Mouse (Mus musculus): Measurements from ENCODE around the gene Foxp3. TPM values are rescaled to one million over a fixed set of nuclear protein-coding genes. Genes with fewer than 3 reads are reported as not detected.
A peak's percentile ranks its signal among the peaks of the same experiment; 100 is the strongest.

The Foxp3 gene
- polyA plus RNA-seq, 1 experiment from 2014 or later: not detected

DNA sequence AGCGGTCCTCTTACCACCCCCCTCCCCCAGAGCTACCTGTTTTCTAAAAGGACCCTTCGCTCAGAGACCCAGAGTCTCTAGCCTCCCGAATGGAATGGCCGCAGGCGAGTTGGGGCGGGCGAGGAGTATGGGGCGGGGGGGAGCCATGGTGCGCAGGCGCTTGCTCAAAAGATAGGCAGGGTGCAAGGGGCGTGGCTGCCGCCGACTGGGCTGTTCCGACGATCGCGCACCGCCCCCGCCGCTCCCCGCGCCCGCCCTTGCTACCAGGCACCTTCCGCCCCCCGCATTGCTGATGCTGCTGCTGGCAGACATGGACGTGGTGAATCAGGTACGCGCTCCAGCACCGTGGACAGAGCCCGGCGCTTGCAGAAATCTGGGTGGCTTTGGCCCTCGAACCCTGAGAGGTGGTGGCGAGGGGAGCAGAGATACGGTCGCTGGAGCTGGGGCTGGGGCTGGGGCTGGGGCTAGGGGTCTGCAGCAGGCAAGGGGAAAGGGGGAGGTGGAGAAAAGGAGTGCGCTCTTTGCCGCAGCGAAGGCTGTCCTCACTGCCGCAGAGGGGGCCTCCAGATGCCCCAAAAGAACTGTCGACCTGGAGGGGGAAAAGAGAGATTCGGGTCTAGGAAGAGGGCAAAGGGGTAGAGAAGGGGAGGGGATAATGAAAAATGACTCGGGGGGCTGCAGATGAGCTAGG, 65.1 kb downstream of the Foxp3 start, which contains the start of gene Syp:
Gene Syp (plus strand): TSS at position 71 of the 691 bp plus-strand sequence.
- H3K27ac ChIP-seq (ENCODE audit: low read depth, low read length): no peak within 1 kb of the TSS
- H3K4me1 ChIP-seq (replicated peaks; ENCODE audit: control insufficient read depth, insufficient read depth, low read length): no peaks in the 10 kb centered on the region
- no peaks in the 10 kb centered on the region for H3K36me3 ChIP-seq (ENCODE audit: control insufficient read depth, insufficient read depth, low read length)
- H3K27me3 ChIP-seq (replicated peaks; ENCODE audit: control insufficient read depth, insufficient read depth, low read length): peaks cover 11% of the 10 kb centered on the region
- no peak within 1 kb of the TSS for H3K9ac ChIP-seq (ENCODE audit: low read depth, low read length)
- peak within 1 kb of the TSS; percentile 33 for H3K4me3 ChIP-seq (ENCODE audit: low read depth, low read length)
- H3K4me2 ChIP-seq: peak within 1 kb of the TSS; percentile 60
- DNase-seq (ENCODE audit: low spot score) (peak; percentile 88), ATAC-seq (replicated peaks; ENCODE audit: low FRiP score) (peak; percentile 90)
- WGBS: 14% methylated on average over 42 of the region's 42 CpGs
- H3K9me3 ChIP-seq (ENCODE audit: control insufficient read depth, low read length): no peaks in the 10 kb centered on the region

DNA sequence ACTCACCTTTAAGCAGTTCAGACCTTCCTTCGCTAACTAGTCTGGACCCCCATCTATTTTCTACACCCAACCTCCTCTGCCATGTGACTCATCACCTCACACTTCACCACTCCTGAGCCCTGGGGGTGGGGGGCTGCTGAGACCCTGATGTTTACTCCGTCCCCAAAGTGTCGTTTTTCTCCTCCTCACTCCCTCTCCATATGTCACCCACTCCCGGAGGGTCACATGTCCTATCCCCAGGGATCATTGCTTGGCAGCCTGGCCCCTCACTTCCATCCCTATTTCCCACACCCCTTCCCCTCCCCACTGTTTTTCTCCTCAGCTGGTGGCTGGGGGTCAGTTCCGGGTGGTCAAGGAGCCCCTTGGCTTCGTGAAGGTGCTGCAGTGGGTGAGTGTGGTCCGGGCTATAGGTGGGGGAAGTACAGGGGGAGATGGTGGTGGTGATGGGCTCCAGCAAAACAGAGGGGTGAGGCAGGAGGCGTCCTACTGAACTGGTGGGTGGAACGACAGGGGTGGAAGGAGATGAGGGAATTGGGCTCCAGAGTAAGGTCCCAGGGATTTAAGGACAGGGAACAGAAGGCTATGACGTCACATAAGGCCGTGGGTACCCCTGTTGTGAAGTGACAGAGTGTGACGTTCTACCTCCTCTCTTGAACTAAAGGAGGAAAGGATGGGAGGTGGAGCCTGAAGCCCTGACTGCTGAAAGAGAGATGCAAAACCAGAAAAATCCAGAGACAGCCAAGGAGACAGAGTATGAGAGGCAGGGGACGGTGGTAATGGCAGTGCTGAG, 66.3 kb downstream of the Foxp3 start:
- Histone ChIP-seq H3K9ac (ENCODE audit: low read depth, low read length) (no peak overlapping the region), H3K27ac (ENCODE audit: low read depth, low read length) (no peak overlapping the region), H3K27me3 (replicated peaks; ENCODE audit: control insufficient read depth, insufficient read depth, low read length) (peaks cover 11% of the 10 kb centered on the region), H3K4me2 (no peak overlapping the region), H3K9me3 (ENCODE audit: control insufficient read depth, low read length) (no peaks in the 10 kb centered on the region), H3K36me3 (ENCODE audit: control insufficient read depth, insufficient read depth, low read length) (no peaks in the 10 kb centered on the region), H3K4me3 (ENCODE audit: low read depth, low read length) (no peak overlapping the region), H3K4me1 (replicated peaks; ENCODE audit: control insufficient read depth, insufficient read depth, low read length) (no peaks in the 10 kb centered on the region)
- DNase-seq (ENCODE audit: low spot score) (no peak), ATAC-seq (replicated peaks; ENCODE audit: low FRiP score) (no peak)
- WGBS: 18% methylated on average over 13 of the region's 13 CpGs

DNA sequence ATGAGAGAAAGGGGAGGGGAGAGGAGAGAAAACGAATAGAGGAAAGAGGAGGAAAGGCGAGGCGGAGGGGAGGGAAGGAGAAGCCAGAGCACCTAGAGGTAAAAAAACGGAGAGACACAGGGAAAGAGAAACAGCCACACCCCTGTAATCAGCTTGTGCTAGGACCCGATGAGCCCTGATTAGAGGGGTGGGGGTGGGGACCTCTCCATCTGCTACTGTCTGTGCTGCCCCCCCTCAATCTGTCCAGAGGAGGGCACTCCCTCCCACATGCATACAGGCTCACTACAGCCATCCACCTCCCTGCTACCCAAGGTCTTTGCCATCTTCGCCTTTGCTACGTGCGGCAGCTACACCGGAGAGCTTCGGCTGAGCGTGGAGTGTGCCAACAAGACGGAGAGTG, 67.3 kb downstream of the Foxp3 start:
- Histone ChIP-seq H3K4me2 (no peak overlapping the region), H3K4me3 (ENCODE audit: low read depth, low read length) (no peak overlapping the region)
- 35% methylated on average over 12 of the region's 12 CpGs for WGBS

More for the DNA sequence above, 67.3 kb downstream of the Foxp3 start:
- Histone ChIP-seq H3K36me3 (ENCODE audit: control insufficient read depth, insufficient read depth, low read length) (no peaks in the 10 kb centered on the region), H3K27ac (ENCODE audit: low read depth, low read length) (no peak overlapping the region), H3K9ac (ENCODE audit: low read depth, low read length) (no peak overlapping the region), H3K4me1 (replicated peaks; ENCODE audit: control insufficient read depth, insufficient read depth, low read length) (no peaks in the 10 kb centered on the region), H3K9me3 (ENCODE audit: control insufficient read depth, low read length) (no peaks in the 10 kb centered on the region), H3K27me3 (replicated peaks; ENCODE audit: control insufficient read depth, insufficient read depth, low read length) (peaks cover 11% of the 10 kb centered on the region)
- DNase-seq (ENCODE audit: low spot score) (no peak), ATAC-seq (replicated peaks; ENCODE audit: low FRiP score) (no peak)

Other genes starting within 250 kb of the Foxp3 start
- gene Usp27x, start 197.8 kb upstream of the Foxp3 start, polyA plus RNA-seq (2014; fragmentation: Nextera tagmentation; extraction: Ambion mirVana): 0.21 and 0.26 TPM in 2 replicates
- 0.49 and 1.4 TPM in 2 replicates for gene Ppp1r3f, start 639 bp downstream of the Foxp3 start, polyA plus RNA-seq (2014; fragmentation: Nextera tagmentation; extraction: Ambion mirVana)
- 32.5 and 35.3 TPM in 2 replicates for gene Ccdc22, start 31.9 kb downstream of the Foxp3 start, polyA plus RNA-seq (2014; fragmentation: Nextera tagmentation; extraction: Ambion mirVana)
- gene Cacna1f, start 33.4 kb downstream of the Foxp3 start, polyA plus RNA-seq (2014; fragmentation: Nextera tagmentation; extraction: Ambion mirVana): 0.03 and 0.08 TPM in 2 replicates
- 0.69 and 0.95 TPM in 2 replicates for gene Syp, start 64.8 kb downstream of the Foxp3 start, polyA plus RNA-seq (2014; fragmentation: Nextera tagmentation; extraction: Ambion mirVana)
- 2.7 and 4.0 TPM in 2 replicates for gene Prickle3, start 83.6 kb downstream of the Foxp3 start, polyA plus RNA-seq (2014; fragmentation: Nextera tagmentation; extraction: Ambion mirVana)
- gene Plp2, start 97.7 kb downstream of the Foxp3 start, polyA plus RNA-seq (2014; fragmentation: Nextera tagmentation; extraction: Ambion mirVana): 78.2 and 79.5 TPM in 2 replicates
- 0.06 TPM in 1 of 2 replicates, not detected in the other for gene Magix, start 107.6 kb downstream of the Foxp3 start, polyA plus RNA-seq (2014; fragmentation: Nextera tagmentation; extraction: Ambion mirVana)
- 30.0 and 33.4 TPM in 2 replicates for gene Gpkow, start 123.5 kb downstream of the Foxp3 start, polyA plus RNA-seq (2014; fragmentation: Nextera tagmentation; extraction: Ambion mirVana)
- gene Wdr45, start 140.7 kb downstream of the Foxp3 start, polyA plus RNA-seq (2014; fragmentation: Nextera tagmentation; extraction: Ambion mirVana): 13.7 and 15.2 TPM in 2 replicates
- gene Gm45208, start 148.6 kb downstream of the Foxp3 start, polyA plus RNA-seq (2014; fragmentation: Nextera tagmentation; extraction: Ambion mirVana): not detected in 2 replicates
- gene Praf2, start 154.8 kb downstream of the Foxp3 start, polyA plus RNA-seq (2014; fragmentation: Nextera tagmentation; extraction: Ambion mirVana): 29.8 and 32.0 TPM in 2 replicates
- gene Ccdc120, start 177.3 kb downstream of the Foxp3 start, polyA plus RNA-seq (2014; fragmentation: Nextera tagmentation; extraction: Ambion mirVana): 4.7 and 6.5 TPM in 2 replicates
- gene Tfe3, start 188.9 kb downstream of the Foxp3 start, polyA plus RNA-seq (2014; fragmentation: Nextera tagmentation; extraction: Ambion mirVana): 15.9 and 16.0 TPM in 2 replicates
- gene Gripap1, start 216.1 kb downstream of the Foxp3 start, polyA plus RNA-seq (2014; fragmentation: Nextera tagmentation; extraction: Ambion mirVana): 45.0 and 47.2 TPM in 2 replicates
- gene Kcnd1, start 248.6 kb downstream of the Foxp3 start, polyA plus RNA-seq (2014; fragmentation: Nextera tagmentation; extraction: Ambion mirVana): 0.84 and 0.94 TPM in 2 replicates